Mouse (Mus musculus): ENCODE data around the gene OR5BS1P.

DNA sequence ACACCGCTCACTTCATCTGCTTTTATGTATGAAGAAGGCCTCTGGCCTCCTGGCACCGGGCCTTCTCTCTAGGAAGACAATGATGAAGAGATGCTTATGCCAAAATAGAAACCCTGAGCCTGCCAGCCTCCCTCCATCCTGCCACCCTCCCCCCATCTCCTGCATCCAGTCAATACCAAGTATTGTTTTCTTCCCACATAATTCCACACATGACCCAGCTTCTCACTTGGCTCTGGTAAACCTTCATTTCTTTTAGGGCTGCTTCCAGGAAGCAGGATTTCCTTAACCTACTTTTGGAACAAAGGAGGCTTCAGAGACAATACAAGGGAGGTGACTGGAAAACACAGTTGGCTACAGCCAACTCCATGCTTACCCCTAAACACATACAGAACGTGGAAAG, 13.0 kb downstream of the OR5BS1P start, which contains the start of gene Lalba:
- no peak for TF ChIP-seq CTCF (IDR thresholded peaks at IDR 0.05; ENCODE audit: extremely low read depth, insufficient read depth, low read length)
- no peak for TF ChIP-seq POLR2A (IDR thresholded peaks at IDR 0.05; ENCODE audit: extremely low read depth, insufficient read depth, low read length)

Measured in cortical plate, adult 2 months (tissue).